Mouse (Mus musculus) heart, embryonic 13.5 days (tissue): ENCODE results near the gene Itga7. TPM values are rescaled to one million over a fixed set of nuclear protein-coding genes. Genes with fewer than 3 reads are reported as not detected.

Experiments
- ATAC-seq: fragments of 200-750 bp; cut with Nextera tagmentation; 2 replicates; pipeline ENCODE4 v1.8.0; 2017; ENCODE audit warnings: moderate TSS enrichment; ENCODE audit not compliant: insufficient number of reproducible peaks, low FRiP score, low TSS enrichment; ENCODE audit errors: extremely low read depth
- H3K27ac ChIP-seq: fragments of 300-500 bp; sonication (generic); replicated peaks from 2 replicates; pipeline ENCODE4 v1.5.1; 2015; ENCODE audit warnings: moderate library complexity, mild to moderate bottlenecking, inconsistent platforms
- H3K27me3 ChIP-seq: fragments of 300-500 bp; sonication (generic); replicated peaks from 2 replicates; pipeline ENCODE4 v1.6.1; 2015; ENCODE audit warnings: mild to moderate bottlenecking, inconsistent platforms
- H3K36me3 ChIP-seq: fragments of 300-500 bp; sonication (generic); 2 replicates; pipeline ENCODE4 v1.6.1; 2015; ENCODE audit warnings: mild to moderate bottlenecking, inconsistent platforms
- H3K4me1 ChIP-seq: fragments of 300-500 bp; sonication (generic); 2 replicates; pipeline ENCODE4 v1.6.1; 2015; ENCODE audit warnings: inconsistent platforms
- H3K4me2 ChIP-seq: fragments of 300-500 bp; sonication (generic); 2 replicates; pipeline ENCODE4 v1.6.1; 2015; ENCODE audit warnings: inconsistent platforms, mild to moderate bottlenecking, moderate library complexity
- H3K4me3 ChIP-seq: fragments of 300-500 bp; sonication (generic); 2 replicates; pipeline ENCODE4 v1.5.1; 2015; ENCODE audit warnings: moderate library complexity, mild to moderate bottlenecking, inconsistent platforms
- H3K9ac ChIP-seq: fragments of 300-500 bp; sonication (generic); 2 replicates; pipeline ENCODE4 v1.6.1; 2015; ENCODE audit warnings: inconsistent platforms, mild to moderate bottlenecking, moderate library complexity
- H3K9me3 ChIP-seq: fragments of 300-500 bp; sonication (generic); 2 replicates; pipeline ENCODE4 v1.6.1; 2016; ENCODE audit warnings: inconsistent platforms
- WGBS: fragments of 180-500 bp; shearing (Covaris S2); methylation state at CpG from one replicate; pipeline ENCODE4 v1.1.7; 2015; ENCODE audit warnings: mixed read lengths; 5-methylcytosine and 5-hydroxymethylcytosine counted together
- polyA plus RNA-seq: library from polyadenylated mRNA; unstranded; fragments of >200 nt; fragmentation: Nextera tagmentation; extraction: Ambion mirVana; gene quantifications from 2 replicates; pipeline ENCODE4 v1.2.1, GENCODE M21; 2015

Itga7 gene
- polyA plus RNA-seq, 1 experiment from 2014 or later: 2.9 TPM

DNA sequence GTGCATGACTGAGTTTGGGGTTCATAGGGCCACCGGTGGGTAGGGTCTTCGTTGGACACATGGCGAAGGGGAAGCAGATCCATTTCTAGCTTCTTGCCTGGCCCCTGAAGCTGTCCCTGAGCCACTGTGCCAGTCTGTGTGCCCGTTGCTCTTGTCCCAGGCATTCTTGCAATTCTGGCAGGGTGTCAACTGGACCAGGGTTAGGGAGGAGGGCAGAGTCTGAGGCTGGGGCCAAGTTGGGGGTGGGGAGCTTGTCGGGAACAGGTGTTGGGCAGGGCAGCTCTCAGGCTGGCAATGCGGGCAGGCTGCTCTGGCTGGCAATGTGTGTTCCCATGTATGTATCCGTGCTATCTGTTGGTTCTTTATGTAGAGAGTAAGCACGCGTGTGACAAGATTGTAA, 4.8 kb downstream of the Itga7 start:
- ATAC-seq: no peak
- no peaks in the 10 kb centered on the region for H3K9me3 ChIP-seq
- H3K4me1 ChIP-seq: peaks cover 20% of the 10 kb centered on the region
- H3K36me3 ChIP-seq: no peaks in the 10 kb centered on the region
- peaks cover 36% of the 10 kb centered on the region for H3K27me3 ChIP-seq
- no peak overlapping the region for H3K4me3 ChIP-seq
- 73% methylated on average over 9 of the region's 9 CpGs for WGBS
- no peak overlapping the region for H3K4me2 ChIP-seq
- H3K9ac ChIP-seq: no peak overlapping the region
- H3K27ac ChIP-seq: no peak overlapping the region

DNA sequence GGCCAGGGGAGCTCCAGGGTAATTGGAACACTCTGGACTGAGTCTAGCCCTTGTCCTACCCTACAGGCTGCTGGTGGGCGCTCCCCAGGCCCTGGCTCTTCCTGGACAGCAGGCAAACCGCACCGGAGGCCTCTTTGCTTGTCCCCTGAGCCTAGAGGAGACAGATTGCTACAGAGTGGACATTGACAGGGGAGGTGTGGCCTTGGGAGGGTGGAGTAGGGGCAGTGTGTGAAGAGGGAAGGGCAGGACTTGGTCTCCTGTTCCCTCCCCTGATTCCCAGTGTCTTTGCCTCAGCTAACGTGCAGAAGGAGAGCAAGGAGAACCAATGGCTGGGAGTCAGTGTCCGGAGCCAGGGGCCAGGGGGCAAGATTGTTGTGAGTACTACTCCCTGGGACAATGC, 5.4 kb downstream of the Itga7 start:
- Histone ChIP-seq H3K4me1 (peaks cover 15% of the 10 kb centered on the region), H3K4me2 (no peak overlapping the region), H3K27me3 (peaks cover 35% of the 10 kb centered on the region), H3K9ac (no peak overlapping the region), H3K36me3 (no peaks in the 10 kb centered on the region), H3K4me3 (no peak overlapping the region), H3K9me3 (no peaks in the 10 kb centered on the region), H3K27ac (no peak overlapping the region)
- WGBS: 47% methylated on average over 5 of the region's 5 CpGs
- ATAC-seq: no peak

GRCm38 (mm10) chr10:128940475-128941061, 7.0 kb downstream of the Itga7 start:
- ATAC-seq: no peak
- Histone ChIP-seq H3K9me3 (no peaks in the 10 kb centered on the region), H3K9ac (no peak overlapping the region), H3K36me3 (no peaks in the 10 kb centered on the region), H3K27me3 (peaks cover 24% of the 10 kb centered on the region), H3K4me2 (no peak overlapping the region), H3K4me1 (no peaks in the 10 kb centered on the region), H3K27ac (no peak overlapping the region), H3K4me3 (no peak overlapping the region)
- 74% methylated on average over 10 of the region's 10 CpGs for WGBS

- Histone ChIP-seq H3K27ac (no peak overlapping the region), H3K4me3 (no peak overlapping the region), H3K4me2 (no peak overlapping the region), H3K27me3 (peaks cover 19% of the 10 kb centered on the region; the same call in 1 of the 2 replicates), H3K4me1 (no peaks in the 10 kb centered on the region), H3K9me3 (no peaks in the 10 kb centered on the region), H3K36me3 (no peaks in the 10 kb centered on the region), H3K9ac (no peak overlapping the region)
- ATAC-seq: no peak
- 17% methylated on average over 3 of the region's 3 CpGs for WGBS
Observed at GRCm38 (mm10) chr10:128945675-128946074, 12.1 kb downstream of the Itga7 start.

GRCm38 (mm10) chr10:128947496-128947895, 13.9 kb downstream of the Itga7 start:
- no peaks in the 10 kb centered on the region for H3K9me3 ChIP-seq
- no peak overlapping the region for H3K27ac ChIP-seq
- no peaks in the 10 kb centered on the region for H3K4me1 ChIP-seq
- peaks cover 15% of the 10 kb centered on the region; the same call in 1 of the 2 replicates for H3K27me3 ChIP-seq
- H3K4me3 ChIP-seq: no peak overlapping the region
- H3K9ac ChIP-seq: no peak overlapping the region
- whole genome bisulfite sequencing: 80% methylated on average over 4 of the region's 4 CpGs
- no peaks in the 10 kb centered on the region for H3K36me3 ChIP-seq
- no peak for ATAC-seq
- H3K4me2 ChIP-seq: no peak overlapping the region

DNA sequence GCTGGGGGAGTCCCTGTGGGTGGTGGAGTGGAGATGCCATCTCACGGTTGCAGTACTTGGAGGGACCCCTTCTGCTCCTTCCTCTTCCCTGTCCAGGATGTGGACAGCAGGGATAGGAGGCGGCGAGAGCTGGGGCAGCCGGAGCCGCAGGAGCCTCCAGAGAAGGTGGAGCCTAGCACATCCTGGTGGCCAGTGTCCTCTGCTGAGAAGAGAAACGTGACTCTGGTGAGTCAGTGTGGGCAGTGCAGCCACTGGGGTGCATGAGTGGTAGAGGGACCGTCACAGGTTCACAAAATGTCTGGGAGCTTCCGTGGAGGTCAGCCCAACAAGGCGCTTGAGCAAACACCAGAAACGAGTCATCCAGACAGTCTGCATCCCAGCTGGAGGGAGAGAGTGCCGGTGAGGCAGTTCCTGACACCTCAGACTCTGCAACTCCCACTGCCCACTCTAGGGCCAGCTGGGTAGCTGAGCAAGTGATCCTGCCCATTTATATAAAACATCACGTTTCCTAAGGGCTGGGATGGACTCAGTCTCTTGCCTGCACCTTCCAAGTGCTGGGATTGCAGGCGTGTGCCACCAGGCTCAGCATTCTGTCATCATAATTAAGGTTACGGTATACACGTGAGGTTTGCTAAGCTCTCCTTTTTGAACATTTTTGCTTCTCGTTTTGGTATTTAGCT, 16.7 kb downstream of the Itga7 start:
- no peak for ATAC-seq
- H3K4me1 ChIP-seq: no peaks in the 10 kb centered on the region
- no peak overlapping the region for H3K4me3 ChIP-seq
- H3K27me3 ChIP-seq: peaks cover 10% of the 10 kb centered on the region; the same call in 1 of the 2 replicates
- H3K4me2 ChIP-seq: no peak overlapping the region
- no peak overlapping the region for H3K27ac ChIP-seq
- H3K9ac ChIP-seq: no peak overlapping the region
- no peaks in the 10 kb centered on the region for H3K36me3 ChIP-seq
- H3K9me3 ChIP-seq: no peaks in the 10 kb centered on the region
- WGBS: 55% methylated on average over 16 of the region's 16 CpGs

GRCm38 (mm10) chr10:128958340-128958739, 24.7 kb downstream of the Itga7 start:
- Histone ChIP-seq H3K27me3 (peaks cover 26% of the 10 kb centered on the region), H3K9me3 (no peaks in the 10 kb centered on the region), H3K4me1 (peaks cover 7% of the 10 kb centered on the region; the same call in 1 of the 2 replicates), H3K27ac (no peak overlapping the region), H3K4me2 (no peak overlapping the region), H3K9ac (no peak overlapping the region), H3K4me3 (no peak overlapping the region), H3K36me3 (no peaks in the 10 kb centered on the region)
- WGBS: 73% methylated on average over 10 of the region's 10 CpGs
- no peak for ATAC-seq

DNA sequence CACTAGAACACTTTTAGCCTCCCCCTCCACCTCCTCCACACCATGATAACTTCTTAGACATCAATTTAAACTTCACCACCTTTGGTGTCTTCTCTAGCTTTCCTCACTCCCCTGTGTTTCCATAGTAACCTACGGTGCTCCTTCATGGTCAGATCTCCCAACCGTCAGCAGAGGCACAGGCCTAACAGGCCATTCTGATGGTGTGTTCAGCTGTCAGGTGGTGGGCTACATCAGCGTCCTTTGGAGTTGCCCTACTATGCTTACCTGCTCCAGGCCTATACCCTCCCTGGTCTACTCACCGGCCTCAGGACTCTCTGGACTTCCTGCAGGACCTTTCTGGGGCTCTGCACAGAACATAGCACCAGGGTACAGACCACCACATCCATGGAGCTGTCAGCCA, 26.5 kb downstream of the Itga7 start:
- Histone ChIP-seq H3K27ac (no peak overlapping the region), H3K4me3 (no peak overlapping the region), H3K9ac (no peak overlapping the region), H3K36me3 (no peaks in the 10 kb centered on the region), H3K4me2 (no peak overlapping the region), H3K27me3 (peaks cover 20% of the 10 kb centered on the region), H3K9me3 (no peaks in the 10 kb centered on the region), H3K4me1 (peaks cover 7% of the 10 kb centered on the region; the same call in 1 of the 2 replicates)
- WGBS: 61% methylated on average over 4 of the region's 4 CpGs
- no peak for ATAC-seq

DNA sequence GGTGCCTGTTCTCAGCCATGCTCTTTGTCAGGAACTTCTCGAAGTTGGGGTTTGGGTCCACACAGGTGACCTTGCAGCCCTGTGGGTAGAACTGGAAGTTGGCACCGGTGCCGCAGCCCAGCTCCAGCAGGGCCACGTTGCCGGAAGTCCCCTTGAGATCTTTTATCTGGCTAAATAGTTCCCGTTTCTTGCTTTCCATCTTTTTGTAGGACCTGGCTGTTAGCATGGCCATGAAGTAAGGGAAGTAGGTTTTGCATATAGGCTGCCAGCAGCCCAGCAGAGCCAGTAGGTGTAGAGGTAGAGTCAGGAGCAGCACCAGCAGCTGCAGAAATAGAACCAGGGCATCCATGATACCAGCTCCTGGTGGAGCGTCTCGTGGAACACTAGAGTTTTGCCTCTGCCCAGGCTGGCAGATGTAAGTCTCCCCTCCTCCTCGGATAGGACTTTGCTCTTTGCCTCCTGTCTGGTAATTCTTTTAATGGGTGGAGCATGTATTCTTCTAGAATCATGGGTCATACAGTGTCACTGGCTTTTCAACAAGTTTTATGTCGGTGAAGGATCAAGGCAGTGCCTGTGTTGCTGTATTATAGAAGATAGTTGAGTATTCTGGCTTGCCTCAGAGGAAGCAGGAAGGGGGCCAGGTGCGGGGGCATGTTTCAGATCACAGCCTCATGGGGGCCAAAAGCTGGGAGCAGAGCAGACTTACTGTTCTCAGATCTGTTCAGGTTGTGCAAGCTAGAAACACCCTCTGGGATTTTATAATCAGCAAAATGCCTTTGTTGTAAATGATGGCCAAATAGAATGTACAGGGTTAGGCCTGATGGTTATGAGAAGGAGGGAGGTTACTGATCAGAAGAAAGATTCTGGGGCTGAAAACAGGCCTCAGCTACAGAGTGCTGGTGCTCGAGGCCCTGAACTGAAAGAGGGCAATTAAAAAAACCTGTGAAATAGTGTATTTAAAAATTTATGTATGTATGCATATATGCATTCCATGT, 27.3 kb downstream of the Itga7 start, which contains the start of gene Mettl7b:
Gene Mettl7b, minus strand, starts transcription at position 399 of the 995 bp plus-strand sequence.
- no peaks in the 10 kb centered on the region for H3K9me3 ChIP-seq
- peaks cover 15% of the 10 kb centered on the region for H3K27me3 ChIP-seq
- WGBS: 68% methylated on average over 12 of the region's 12 CpGs
- no peak for ATAC-seq
- no peak within 1 kb of the TSS for H3K4me3 ChIP-seq
- H3K36me3 ChIP-seq: no peaks in the 10 kb centered on the region
- H3K27ac ChIP-seq: no peak within 1 kb of the TSS
- H3K4me2 ChIP-seq: no peak within 1 kb of the TSS
- no peak within 1 kb of the TSS for H3K9ac ChIP-seq
- H3K4me1 ChIP-seq: peaks cover 7% of the 10 kb centered on the region; the same call in 1 of the 2 replicates

DNA sequence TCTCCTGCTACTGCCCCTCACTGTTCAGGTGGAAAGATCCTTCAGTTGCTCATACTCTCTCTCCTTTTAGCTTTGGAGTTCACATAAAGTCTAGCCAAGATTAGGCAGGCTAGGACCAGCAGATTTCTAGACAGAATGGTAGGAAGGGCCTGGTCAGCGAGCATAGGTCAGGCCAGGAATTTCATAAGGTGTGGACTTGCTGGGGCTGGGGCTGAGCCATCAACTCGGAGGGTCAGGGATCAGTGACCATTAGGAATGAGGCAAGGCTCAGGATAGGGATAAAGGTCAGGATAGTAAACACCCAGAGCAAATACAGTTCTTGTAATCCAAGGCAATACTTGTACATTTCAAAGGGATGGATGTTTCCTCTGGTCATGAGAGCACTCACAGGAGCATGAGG, 31.3 kb downstream of the Itga7 start:
- H3K27me3 ChIP-seq: no peaks in the 10 kb centered on the region; the same call in 1 of the 2 replicates
- H3K9ac ChIP-seq: no peak overlapping the region
- no peaks in the 10 kb centered on the region for H3K36me3 ChIP-seq
- no peak for ATAC-seq
- H3K4me3 ChIP-seq: no peak overlapping the region
- H3K4me2 ChIP-seq: no peak overlapping the region
- peaks cover 7% of the 10 kb centered on the region; the same call in 1 of the 2 replicates for H3K4me1 ChIP-seq
- WGBS: 58% methylated on average over 2 of the region's 2 CpGs
- H3K9me3 ChIP-seq: no peaks in the 10 kb centered on the region
- no peak overlapping the region for H3K27ac ChIP-seq

DNA sequence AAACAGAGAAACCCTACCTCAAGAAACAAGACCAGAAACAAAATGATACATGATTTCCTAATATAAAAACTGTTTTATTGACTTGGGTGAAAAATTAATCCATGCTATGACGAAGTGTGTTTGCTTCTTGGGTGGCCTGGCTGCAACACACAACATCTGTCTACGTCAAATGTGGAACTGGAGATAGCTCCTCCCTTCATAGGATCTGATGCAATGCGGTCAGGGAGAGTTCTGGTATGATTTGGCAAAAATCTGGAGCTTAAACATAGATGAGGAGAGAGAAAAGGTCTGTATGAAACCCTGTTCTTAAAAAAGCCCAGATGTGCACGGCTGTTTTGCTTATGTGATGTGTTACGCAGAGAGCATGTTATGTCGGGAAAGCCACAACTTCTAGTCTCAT, 32.3 kb downstream of the Itga7 start:
- ATAC-seq: no peak
- Histone ChIP-seq H3K4me1 (peaks cover 2% of the 10 kb centered on the region; the same call in 1 of the 2 replicates), H3K9ac (no peak overlapping the region), H3K27me3 (no peaks in the 10 kb centered on the region; the same call in 1 of the 2 replicates), H3K36me3 (no peaks in the 10 kb centered on the region), H3K4me2 (no peak overlapping the region), H3K4me3 (no peak overlapping the region), H3K9me3 (no peaks in the 10 kb centered on the region), H3K27ac (no peak overlapping the region)
- 76% methylated on average over 6 of the region's 6 CpGs for WGBS
